Mouse (Mus musculus) layer of hippocampus, adult 11-12 months (tissue): ENCODE measurements around the gene Rmi1.
"Not testable (repeated sequence)": the region's sequence is repeated elsewhere in the genome, so short reads cannot be mapped to it uniquely, and the experiment has no call there.

Experiments
- DNase-seq: peaks from one replicate; pipeline ENCODE4 v3.0.0; 2022; ENCODE audit warnings: low spot score

The Rmi1 gene

GRCm38 (mm10) chr13:58401135-58402002, 679 bp upstream of the Rmi1 start:
- peak; percentile 70 for DNase-seq

- DNase-seq: no peak
These were observed 679 bp downstream of the Rmi1 start for GRCm38 (mm10) chr13:58402744-58403110.

- not testable (repeated sequence) for DNase-seq
These were observed 1.2 kb downstream of the Rmi1 start, which contains the start of gene Hnrnpk for GRCm38 (mm10) chr13:58403243-58403642. Gene Hnrnpk (minus strand): TSS chr13:58403343.

- DNase-seq: no peak
These were observed 9.0 kb downstream of the Rmi1 start for GRCm38 (mm10) chr13:58411073-58411472.

- DNase-seq: no peak
These were observed 13.3 kb downstream of the Rmi1 start for GRCm38 (mm10) chr13:58415374-58415773.

GRCm38 (mm10) chr13:58415838-58416237, 13.8 kb downstream of the Rmi1 start:
- no peak for DNase-seq

- no peak for DNase-seq
These were observed 16.6 kb downstream of the Rmi1 start for GRCm38 (mm10) chr13:58418656-58419055.

- no peak for DNase-seq
These were observed 17.2 kb downstream of the Rmi1 start for GRCm38 (mm10) chr13:58419266-58419665.

- DNase-seq: no peak
These were observed 19.0 kb downstream of the Rmi1 start for GRCm38 (mm10) chr13:58421026-58421425.

- no peak for DNase-seq
These were observed 20.2 kb downstream of the Rmi1 start for GRCm38 (mm10) chr13:58422242-58422641.

GRCm38 (mm10) chr13:58423061-58423660, 21.1 kb downstream of the Rmi1 start:
- no peak for DNase-seq

GRCm38 (mm10) chr13:58439716-58440115, 37.7 kb downstream of the Rmi1 start:
- no peak for DNase-seq

- DNase-seq: no peak
These were observed 41.3 kb downstream of the Rmi1 start for GRCm38 (mm10) chr13:58443326-58443725.

- no peak for DNase-seq
These were observed 41.7 kb downstream of the Rmi1 start for GRCm38 (mm10) chr13:58443787-58444186.

- no peak for DNase-seq
These were observed 44.5 kb downstream of the Rmi1 start for GRCm38 (mm10) chr13:58446541-58446940.

- no peak for DNase-seq
These were observed 48.6 kb downstream of the Rmi1 start for GRCm38 (mm10) chr13:58450459-58451182.

GRCm38 (mm10) chr13:58452246-58452645, 50.2 kb downstream of the Rmi1 start:
- no peak for DNase-seq

GRCm38 (mm10) chr13:58452651-58453413, 50.8 kb downstream of the Rmi1 start:
- DNase-seq: no peak

- DNase-seq: no peak
These were observed 51.5 kb downstream of the Rmi1 start for GRCm38 (mm10) chr13:58453541-58453940.

GRCm38 (mm10) chr13:58456547-58456946, 54.5 kb downstream of the Rmi1 start:
- peak; percentile 28 for DNase-seq

GRCm38 (mm10) chr13:58458811-58459210, 56.8 kb downstream of the Rmi1 start:
- not testable (repeated sequence) for DNase-seq
